Mouse (Mus musculus): ENCODE results near the gene Msi2. TPM values are rescaled to one million over a fixed set of nuclear protein-coding genes. Genes with fewer than 3 reads are reported as not detected.

Gene Msi2
- total RNA-seq, 2 experiments from 2014 or later: 75.5 to 87.5 TPM

DNA sequence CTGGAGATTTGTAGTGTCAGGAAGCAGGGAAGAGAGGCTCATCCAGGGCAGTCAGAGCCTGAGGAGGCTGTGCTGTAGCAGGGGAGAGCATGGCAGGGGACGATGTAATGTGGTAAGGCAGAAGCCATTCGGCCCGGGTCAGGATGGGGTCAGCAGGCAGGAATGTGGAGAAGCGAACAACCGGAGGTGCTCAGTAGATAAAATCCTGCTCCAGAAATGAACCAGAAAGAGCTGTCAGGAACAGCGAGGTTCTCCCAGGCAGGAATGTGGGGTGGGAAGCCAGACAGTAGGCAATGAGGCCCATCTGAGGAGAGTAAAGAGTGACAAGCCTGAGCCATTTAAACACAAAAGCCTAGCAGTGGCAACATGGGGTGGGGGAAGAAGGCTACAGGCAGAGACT lies 157.1 kb downstream of the Msi2 start:
- no peak for DNase-seq (ENCODE audit: extremely low spot score in 1 of 2, low spot score in 2 of 2)
- intact Hi-C loops (cut with DNase I): no loop called here

DNA sequence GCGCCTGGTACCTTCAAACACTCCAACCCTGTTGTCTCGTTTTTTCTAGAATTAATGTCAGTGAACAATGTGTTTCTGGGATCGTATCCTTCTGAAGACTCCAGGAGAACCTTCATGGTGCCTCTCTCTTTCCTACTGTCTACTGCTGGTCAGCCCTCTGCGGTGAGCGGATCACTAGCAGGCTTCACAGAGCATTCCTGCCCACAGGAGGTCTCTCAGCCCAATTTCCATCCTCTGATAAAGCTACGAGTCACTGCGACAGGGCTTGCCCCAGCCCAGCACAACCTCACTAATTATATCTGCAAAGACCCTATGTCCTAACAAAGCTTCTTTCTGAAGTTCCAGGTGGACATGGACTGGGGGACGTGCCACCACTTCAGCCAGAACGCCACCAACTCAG lies 157.7 kb downstream of the Msi2 start:
- intact Hi-C loops (cut with DNase I): no loop called here
- no peak for DNase-seq (ENCODE audit: extremely low spot score in 1 of 2, low spot score in 2 of 2)

DNA sequence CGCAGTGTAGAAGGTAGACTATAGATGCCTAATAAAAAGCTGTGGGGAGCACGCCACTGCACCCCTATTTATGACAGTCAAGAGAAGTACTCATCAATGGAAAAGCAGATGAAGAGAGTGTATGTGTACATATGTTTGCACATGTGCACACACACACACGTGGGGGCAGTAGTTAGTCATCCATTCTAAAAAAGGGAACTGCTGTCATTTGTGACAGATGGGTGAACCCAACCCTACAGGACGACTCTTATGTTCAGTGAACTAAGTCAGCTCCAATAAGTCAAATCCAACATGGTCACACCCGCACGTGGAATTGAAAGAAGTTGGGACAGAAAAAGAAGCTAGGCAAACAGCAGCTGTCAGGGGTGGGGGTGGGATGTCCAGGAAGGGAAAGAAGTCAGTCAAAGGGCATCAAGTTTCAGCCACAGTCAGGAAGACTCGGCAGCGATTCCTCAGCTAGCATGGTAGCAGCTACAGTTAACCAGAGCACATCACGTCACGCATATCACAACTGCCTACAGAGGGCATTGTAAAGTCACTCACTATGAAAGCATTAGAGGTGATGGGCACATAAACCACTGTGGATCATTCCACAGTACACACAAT lies 158.8 kb downstream of the Msi2 start:
- DNase-seq (ENCODE audit: extremely low spot score in 1 of 2, low spot score in 2 of 2): no peak
- intact Hi-C loops (cut with DNase I): loop anchor here (10.0 kb wide), 2 partner anchors 155 to 265 kb away; partner anchors contain the start of gene Msi2

DNA sequence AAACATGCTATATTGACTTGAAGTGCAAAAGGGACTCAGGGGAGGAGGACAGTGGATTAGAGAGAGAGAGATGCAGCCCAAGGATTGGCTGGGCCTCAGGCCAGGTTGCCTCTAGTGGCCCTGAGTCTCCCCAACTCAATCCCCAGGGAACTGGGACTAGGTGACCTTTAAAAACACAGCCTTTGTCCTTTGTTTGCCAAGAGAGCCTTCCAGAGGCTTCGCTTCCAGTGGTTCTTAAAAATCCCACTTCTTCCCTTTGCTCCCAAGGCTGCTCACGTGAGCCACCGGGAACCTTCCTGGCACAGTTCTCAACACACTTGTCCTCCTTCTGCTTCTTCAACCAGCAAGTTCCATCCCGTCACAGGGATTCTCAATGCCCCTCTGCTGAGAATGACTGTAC lies 159.6 kb downstream of the Msi2 start:
- intact Hi-C loops (cut with DNase I): loop anchor here (10.0 kb wide), 2 partner anchors 156 to 266 kb away; partner anchors contain the start of gene Msi2
- DNase-seq (ENCODE audit: extremely low spot score in 1 of 2, low spot score in 2 of 2): no peak

DNA sequence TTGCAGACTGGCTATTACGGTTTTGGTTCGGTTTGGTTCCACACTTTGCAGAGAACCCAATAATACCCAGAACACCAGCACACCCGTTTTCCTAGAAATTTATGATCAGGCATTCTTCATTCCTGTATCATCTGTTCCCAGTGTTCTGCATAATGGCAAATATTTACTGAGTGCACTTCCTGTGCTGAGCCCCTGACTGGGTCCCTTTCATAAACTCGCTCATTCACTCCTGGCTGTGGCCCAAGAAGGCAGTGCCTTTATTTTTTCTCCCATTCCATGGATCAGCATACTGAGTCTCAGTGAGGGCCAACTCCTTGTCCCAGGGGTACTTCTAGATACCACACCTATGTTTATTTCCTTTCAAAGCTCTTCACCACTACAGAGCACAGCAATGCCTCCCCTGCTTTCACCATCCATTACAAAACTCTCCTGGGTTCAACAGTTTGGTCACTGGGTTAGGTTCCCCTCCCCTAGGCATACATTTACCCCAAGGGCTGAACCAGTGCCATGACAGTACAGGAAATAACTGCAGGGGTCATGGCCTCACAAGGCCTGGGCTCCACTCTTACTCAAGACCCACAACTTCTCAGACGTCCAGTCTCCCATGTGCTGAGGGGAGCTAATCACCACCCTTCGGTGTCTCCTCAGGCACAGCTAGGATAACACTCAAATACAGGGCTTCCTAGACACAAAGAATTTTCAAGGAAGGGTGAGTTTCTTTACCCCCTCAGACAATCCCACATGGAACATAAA lies 160.3 kb downstream of the Msi2 start:
- intact Hi-C loops (cut with DNase I): loop anchor here (10.0 kb wide), 2 partner anchors 157 to 267 kb away; partner anchors contain the start of gene Msi2
- DNase-seq (ENCODE audit: extremely low spot score in 1 of 2, low spot score in 2 of 2): no peak

DNA sequence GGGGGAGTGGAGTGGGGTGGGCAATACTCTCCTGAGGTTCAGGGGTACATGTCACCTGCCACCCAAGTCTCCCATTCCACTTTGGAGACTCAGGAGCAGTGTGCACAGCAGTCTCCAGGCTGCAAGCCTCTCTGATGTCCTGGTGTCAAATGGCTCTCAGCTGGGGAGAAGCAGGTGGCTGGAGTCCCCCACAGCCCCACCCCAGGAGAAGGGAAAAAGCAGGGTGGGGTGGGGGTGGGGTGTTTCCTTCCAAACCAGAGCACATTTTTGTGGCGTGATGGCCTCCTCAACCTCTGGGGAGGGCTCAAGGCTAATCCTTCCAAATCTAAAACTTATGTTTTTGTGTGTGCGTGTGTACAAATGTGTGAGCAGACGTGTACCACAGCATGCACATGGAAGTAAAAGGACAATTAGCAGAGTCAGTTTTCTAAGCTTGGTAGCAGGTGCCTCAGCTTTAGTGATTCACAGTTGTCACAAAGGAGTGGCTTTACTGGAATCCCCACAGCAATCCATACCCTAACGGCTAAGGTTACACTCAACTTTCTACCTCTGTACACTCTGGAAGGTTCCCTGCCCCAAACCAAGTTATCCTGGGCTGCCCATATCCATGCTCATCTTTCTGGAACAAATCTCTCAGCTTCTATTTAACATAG lies 161.1 kb downstream of the Msi2 start:
- no peak for DNase-seq (ENCODE audit: extremely low spot score in 1 of 2, low spot score in 2 of 2)
- intact Hi-C loops (cut with DNase I): loop anchor here (10.0 kb wide), 2 partner anchors 158 to 268 kb away; partner anchors contain the start of gene Msi2

DNA sequence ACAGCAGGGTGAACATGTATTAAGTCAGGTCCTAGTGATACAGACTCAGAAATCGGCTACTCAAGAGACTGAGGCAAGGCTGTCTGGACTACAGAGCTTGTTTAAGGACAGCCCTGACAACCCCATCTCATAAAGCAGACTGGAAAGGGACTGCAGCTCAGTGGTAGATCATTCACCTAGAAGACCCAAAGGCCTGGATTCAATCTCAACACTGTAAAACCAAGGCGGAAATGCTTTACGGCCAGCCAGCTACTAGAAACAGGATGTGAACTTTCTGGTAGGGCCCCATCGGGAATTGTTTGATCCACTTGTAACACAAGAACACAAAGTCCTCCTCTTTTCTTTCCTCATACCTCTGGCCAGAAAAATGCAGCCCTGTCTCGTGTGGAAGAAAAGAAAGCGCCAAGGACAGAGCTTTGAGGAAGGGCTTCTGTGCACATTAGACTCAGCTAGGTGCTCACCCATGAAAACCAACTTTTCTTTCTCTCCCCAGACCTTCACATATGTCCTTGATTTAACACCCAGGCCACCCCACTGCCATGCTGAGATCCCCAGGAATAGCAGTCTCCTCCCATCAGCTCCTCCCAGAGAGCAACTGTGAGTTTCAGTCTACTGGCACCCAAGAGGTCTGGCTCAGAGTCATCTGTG lies 162.3 kb downstream of the Msi2 start:
- intact Hi-C loops (cut with DNase I): loop anchor here (10.0 kb wide), 2 partner anchors 159 to 269 kb away; partner anchors contain the start of gene Msi2
- no peak for DNase-seq (ENCODE audit: extremely low spot score in 1 of 2, low spot score in 2 of 2)

DNA sequence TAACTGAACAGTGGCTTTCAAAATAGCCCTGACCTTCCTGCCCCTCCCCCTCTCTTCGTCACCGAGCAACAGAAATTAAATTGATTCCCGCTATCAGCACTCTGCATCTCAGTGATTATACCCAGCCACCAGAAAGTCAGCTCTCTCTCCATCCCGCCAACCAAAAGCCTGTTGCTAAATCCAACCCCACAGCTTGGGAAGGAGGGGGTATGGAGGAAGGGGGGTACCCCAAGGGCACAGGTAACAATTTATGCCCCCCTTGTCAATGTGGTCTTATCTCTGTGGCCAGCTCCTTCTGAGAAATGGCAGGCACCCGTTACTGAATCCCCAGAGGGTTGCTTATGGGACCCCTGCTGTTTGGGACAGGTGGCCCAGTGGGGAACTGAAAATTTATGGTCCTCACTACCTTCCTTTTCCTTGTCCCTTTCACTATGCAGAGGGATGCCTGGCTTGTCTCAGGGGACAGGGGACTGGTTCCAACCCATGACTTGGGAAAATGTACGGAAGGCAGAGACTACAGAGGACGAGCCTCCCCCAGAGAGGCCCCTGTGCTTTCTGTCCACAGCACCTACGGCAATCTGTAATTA lies 163.0 kb downstream of the Msi2 start:
- DNase-seq (ENCODE audit: extremely low spot score in 1 of 2, low spot score in 2 of 2): no peak
- intact Hi-C loops (cut with DNase I): loop anchor here (10.0 kb wide), 2 partner anchors 159 to 269 kb away; partner anchors contain the start of gene Msi2

DNA sequence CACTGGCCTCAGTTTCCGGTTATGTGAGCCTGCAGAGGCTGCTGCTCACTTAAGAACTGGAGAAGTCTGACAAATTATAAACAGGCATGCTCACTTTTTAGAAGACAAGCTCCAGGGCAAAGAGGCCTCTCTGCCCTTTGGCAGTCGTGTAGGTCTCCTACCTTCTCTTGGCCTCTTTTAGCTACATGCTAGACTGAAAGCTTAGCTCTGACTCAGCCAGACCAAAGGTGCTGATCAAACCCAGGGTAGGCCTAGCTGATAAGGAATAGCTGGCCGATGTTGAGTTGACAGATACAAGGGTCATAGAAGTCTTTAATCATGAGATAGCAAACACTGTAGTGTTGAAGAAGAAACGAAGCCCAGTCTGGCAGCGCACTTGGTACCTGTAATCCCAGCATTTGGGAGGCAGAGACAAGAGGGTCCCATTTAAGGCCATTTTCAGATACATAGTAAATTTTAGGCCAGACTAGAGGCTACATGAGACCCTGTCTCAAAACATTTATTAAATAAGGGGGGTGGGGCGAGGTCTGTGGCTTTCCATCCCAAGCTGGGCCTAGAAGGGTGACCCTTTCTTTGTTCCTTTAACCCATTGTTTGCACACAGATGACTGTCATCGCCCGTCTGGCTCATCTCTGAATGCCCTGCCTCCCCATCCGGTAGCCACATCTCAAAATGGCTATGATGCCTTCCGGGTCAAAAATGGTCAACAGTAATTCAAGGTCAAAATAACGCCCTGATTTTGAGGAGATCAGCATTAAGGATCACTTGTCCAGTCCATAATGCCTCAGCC lies 164.6 kb downstream of the Msi2 start:
- intact Hi-C loops (cut with DNase I): loop anchor here (10.0 kb wide), 2 partner anchors 161 to 271 kb away; partner anchors contain the start of gene Msi2
- no peak for DNase-seq (ENCODE audit: extremely low spot score in 1 of 2, low spot score in 2 of 2)

DNA sequence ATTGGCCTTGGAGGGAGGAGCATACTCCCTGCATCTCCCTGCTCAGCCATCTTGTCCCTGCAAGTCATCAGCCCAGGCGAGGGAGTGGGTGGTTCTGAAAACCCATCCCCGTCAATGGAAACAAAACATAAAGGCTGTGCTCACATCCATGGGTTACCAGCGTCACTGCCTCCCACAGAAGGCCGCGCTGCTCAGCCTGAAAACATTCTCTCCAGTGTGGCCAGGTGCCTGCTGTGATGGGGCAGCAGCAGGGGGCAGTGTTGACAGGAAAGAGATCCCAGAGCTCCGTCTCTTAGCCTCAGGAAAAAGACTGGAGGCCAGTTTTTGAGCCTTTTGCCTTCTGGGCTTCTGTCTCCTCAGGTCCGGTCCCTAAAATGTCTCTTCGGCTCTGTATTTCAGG lies 165.3 kb downstream of the Msi2 start:
- intact Hi-C loops (cut with DNase I): loop anchor here (10.0 kb wide), 2 partner anchors 162 to 272 kb away; partner anchors contain the start of gene Msi2

DNA sequence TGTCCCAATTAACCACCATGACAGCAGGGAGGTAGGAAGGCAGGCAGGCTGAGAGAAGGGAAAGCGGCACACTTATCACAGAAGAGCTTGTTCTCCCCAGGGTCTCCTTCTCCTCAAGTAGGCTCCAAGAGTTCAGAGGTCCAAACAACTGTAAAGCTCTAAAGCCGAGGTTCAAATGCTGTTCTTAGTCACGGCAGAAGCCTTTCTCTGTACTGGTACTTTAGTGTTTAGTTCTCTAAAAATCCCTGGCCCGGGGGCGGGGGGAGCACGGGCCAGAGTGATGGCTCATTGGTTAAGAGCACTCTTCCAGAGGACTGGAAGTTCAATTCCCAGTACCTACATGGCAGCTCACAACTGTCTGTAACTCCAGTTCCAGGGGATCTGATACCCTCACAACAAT lies 165.9 kb downstream of the Msi2 start:
- intact Hi-C loops (cut with DNase I): loop anchor here (10.0 kb wide), 2 partner anchors 162 to 272 kb away; partner anchors contain the start of gene Msi2

More for the DNA sequence above, 165.3 kb downstream of the Msi2 start:
- DNase-seq (ENCODE audit: extremely low spot score in 1 of 2, low spot score in 2 of 2): peak in 1 of 2 experiments; percentile 85

DNA sequence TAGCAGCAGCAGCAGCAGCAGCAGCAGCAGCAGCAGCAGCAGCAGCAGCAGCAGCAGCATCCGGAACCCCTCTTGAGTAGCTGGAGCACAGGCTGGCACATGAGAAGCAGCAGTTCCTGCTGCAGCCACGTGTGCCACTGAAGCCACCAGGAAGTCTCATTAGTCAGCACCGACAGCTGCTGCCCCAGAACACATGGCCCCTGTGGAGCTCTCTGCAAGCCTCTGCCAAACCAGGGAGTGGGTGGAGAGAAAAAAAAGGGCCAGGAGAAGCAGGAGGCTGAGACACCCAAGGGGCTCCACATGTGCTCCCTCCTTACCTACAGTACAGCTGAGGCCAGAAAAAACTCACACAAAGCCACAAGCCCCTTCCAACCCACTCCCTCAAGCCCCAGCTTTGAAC lies 167.3 kb downstream of the Msi2 start:
- intact Hi-C loops (cut with DNase I): loop anchor here (10.0 kb wide), 2 partner anchors 164 to 274 kb away; partner anchors contain the start of gene Msi2

More for the DNA sequence above, 165.9 kb downstream of the Msi2 start:
- no peak for DNase-seq (ENCODE audit: extremely low spot score in 1 of 2, low spot score in 2 of 2)

DNA sequence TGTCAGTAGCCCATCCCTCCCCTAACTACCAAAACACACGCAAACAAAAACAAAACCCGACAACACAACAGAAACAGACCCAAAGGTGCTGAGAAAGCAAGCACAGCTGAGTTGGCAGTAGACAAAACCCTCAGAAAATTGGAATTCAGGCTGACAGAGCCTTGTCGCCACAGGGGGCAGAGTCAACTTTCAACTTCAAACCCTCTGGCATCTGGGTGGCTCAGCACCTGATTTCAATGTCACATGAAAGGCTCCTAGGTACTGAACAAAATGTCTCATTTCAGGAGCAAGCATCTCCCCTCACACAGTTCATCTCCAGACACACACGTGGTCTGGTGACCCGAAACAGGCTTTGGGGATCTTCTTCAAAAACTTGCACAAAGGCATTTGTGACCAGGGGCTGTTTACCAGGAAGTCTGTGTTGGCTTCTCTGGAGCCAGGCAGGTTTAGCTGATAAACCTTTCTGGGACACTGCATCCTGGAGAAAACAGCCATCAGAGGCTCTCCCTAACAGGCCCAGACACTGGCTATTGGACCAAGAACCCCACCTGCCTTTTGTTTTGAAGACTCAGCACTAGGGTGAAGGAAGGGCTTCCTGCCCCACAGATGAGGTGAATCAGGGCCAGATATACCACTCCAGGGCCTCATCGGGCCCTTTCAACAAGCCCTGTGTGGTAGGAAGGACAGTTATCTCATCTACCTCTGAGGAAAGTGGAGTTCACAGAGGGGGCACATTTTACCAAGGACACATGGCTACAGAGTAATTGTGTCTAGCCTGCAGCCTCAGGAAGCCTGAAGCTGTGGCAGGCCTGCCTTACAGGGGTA lies 168.0 kb downstream of the Msi2 start:
- DNase-seq (ENCODE audit: extremely low spot score in 1 of 2, low spot score in 2 of 2): no peak
- intact Hi-C loops (cut with DNase I): loop anchor here (10.0 kb wide), 2 partner anchors 165 to 275 kb away; partner anchors contain the start of gene Msi2

More for the DNA sequence above, 167.3 kb downstream of the Msi2 start:
- DNase-seq (ENCODE audit: extremely low spot score in 1 of 2, low spot score in 2 of 2): peak in 1 of 2 experiments; percentile 63

DNA sequence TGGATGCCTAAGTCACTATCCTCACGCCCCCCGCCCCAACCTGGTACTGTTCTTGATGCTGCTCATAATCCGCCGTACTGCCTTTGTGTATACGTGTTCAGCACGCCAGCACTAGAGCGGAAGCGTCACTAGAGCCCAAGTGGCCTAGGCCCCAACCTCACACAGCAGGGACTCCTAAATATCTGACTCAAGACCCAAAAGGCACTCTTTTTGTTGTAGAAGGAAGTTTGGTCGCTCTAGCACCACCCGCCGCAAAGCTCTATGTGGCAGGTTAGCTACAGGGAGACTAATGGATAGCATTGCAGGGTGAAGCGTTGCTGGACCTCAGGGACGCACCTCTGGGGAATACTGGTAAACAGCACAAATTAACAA lies 168.8 kb downstream of the Msi2 start:
- no peak for DNase-seq (ENCODE audit: extremely low spot score in 1 of 2, low spot score in 2 of 2)
- intact Hi-C loops (cut with DNase I): no loop called here

DNA sequence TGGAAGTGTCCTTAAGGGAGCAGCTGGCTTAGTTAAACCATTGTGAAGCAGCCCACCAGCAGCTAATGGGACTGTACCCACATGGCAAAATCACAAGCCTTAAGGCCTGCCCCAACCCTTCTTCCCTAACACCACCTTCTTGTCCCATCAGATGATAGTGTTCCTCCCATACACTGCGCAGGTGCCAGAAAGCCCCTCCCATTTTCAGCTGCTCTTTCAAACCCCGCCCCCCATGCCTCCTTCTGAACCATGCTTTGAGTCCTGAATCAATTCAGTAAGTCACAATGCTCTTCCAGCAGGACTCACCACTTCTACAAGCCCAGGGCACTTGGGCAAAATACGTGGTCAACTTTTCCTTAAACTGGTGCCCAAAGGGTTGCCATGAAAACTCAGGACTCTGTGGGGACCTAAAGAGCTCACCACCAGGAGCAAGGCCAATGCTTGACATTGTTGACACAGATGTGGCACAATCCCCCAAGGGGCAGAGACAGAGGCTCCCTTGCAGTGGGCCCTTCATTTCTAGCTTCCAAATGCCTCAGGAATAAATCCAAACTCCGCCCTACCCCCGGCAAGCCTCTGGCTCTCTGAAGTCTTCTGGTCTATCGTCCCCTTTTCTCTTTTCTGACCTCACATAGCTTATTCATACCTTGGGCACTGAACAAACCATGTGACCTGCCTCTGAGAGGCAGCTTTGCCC lies 169.3 kb downstream of the Msi2 start:
- DNase-seq (ENCODE audit: extremely low spot score in 1 of 2, low spot score in 2 of 2): no peak
- intact Hi-C loops (cut with DNase I): no loop called here

DNA sequence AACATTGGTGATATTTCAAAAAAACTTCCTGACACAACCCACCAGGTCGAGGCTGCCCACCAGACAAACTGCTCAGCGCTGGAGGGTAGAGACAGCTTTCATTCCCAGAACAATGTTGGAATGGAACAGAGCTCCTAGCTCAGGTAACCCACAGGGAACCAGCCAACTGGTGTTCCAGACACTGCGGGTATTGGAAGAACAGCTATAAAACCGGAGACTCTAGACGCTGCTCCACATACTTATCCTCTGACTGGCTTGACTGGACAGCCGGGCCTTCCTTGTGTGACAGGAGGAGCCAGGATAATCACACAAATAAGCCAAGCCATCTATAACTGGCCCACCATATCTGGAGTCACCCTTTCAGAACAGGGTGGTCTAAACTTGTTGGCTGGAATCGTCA lies 169.9 kb downstream of the Msi2 start:
- intact Hi-C loops (cut with DNase I): no loop called here
- no peak for DNase-seq (ENCODE audit: extremely low spot score in 1 of 2, low spot score in 2 of 2)
